Mouse (Mus musculus) heart, embryonic 13.5 days (tissue): ENCODE results near the gene Sgms1. TPM values are rescaled to one million over a fixed set of nuclear protein-coding genes. Genes with fewer than 3 reads are reported as not detected.
A peak's percentile ranks its signal among the peaks of the same experiment; 100 is the strongest.

Source experiments
- ATAC-seq: fragments of 200-750 bp; cut with Nextera tagmentation; 2 replicates; pipeline ENCODE4 v1.8.0; 2017; ENCODE audit warnings: moderate TSS enrichment; ENCODE audit not compliant: insufficient number of reproducible peaks, low FRiP score, low TSS enrichment; ENCODE audit errors: extremely low read depth
- H3K27ac ChIP-seq: fragments of 300-500 bp; sonication (generic); replicated peaks from 2 replicates; pipeline ENCODE4 v1.5.1; 2015; ENCODE audit warnings: moderate library complexity, mild to moderate bottlenecking, inconsistent platforms
- H3K27me3 ChIP-seq: fragments of 300-500 bp; sonication (generic); replicated peaks from 2 replicates; pipeline ENCODE4 v1.6.1; 2015; ENCODE audit warnings: mild to moderate bottlenecking, inconsistent platforms
- H3K36me3 ChIP-seq: fragments of 300-500 bp; sonication (generic); 2 replicates; pipeline ENCODE4 v1.6.1; 2015; ENCODE audit warnings: mild to moderate bottlenecking, inconsistent platforms
- H3K4me1 ChIP-seq: fragments of 300-500 bp; sonication (generic); 2 replicates; pipeline ENCODE4 v1.6.1; 2015; ENCODE audit warnings: inconsistent platforms
- H3K4me2 ChIP-seq: fragments of 300-500 bp; sonication (generic); 2 replicates; pipeline ENCODE4 v1.6.1; 2015; ENCODE audit warnings: inconsistent platforms, mild to moderate bottlenecking, moderate library complexity
- H3K4me3 ChIP-seq: fragments of 300-500 bp; sonication (generic); 2 replicates; pipeline ENCODE4 v1.5.1; 2015; ENCODE audit warnings: moderate library complexity, mild to moderate bottlenecking, inconsistent platforms
- H3K9ac ChIP-seq: fragments of 300-500 bp; sonication (generic); 2 replicates; pipeline ENCODE4 v1.6.1; 2015; ENCODE audit warnings: inconsistent platforms, mild to moderate bottlenecking, moderate library complexity
- H3K9me3 ChIP-seq: fragments of 300-500 bp; sonication (generic); 2 replicates; pipeline ENCODE4 v1.6.1; 2016; ENCODE audit warnings: inconsistent platforms
- WGBS: fragments of 180-500 bp; shearing (Covaris S2); methylation state at CpG from one replicate; pipeline ENCODE4 v1.1.7; 2015; ENCODE audit warnings: mixed read lengths; 5-methylcytosine and 5-hydroxymethylcytosine counted together
- polyA plus RNA-seq: library from polyadenylated mRNA; unstranded; fragments of >200 nt; fragmentation: Nextera tagmentation; extraction: Ambion mirVana; gene quantifications from 2 replicates; pipeline ENCODE4 v1.2.1, GENCODE M21; 2015

The Sgms1 gene
- polyA plus RNA-seq, 1 experiment from 2014 or later: 33.3 TPM

DNA sequence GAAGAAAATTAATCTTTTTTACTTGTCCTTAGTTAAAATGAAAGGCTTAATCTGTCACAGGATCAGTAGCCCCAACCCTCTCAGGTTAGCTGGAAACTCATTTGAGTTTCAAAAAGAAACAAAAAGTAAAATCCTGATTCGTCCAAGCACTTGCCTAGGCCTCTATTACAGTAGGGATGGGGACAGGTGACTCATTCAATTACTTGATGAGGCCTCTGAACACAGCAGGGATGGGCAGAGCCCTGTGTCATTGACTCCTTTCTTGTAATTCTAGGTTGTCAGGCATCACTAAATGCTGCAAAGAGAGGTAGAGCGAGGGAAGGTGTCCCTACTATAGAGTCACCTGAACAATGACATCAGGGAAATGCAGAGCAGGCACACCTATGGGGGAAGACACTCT, 115.4 kb downstream of the Sgms1 start:
- H3K27me3 ChIP-seq: no peaks in the 10 kb centered on the region
- H3K4me2 ChIP-seq: no peak overlapping the region
- no peaks in the 10 kb centered on the region for H3K36me3 ChIP-seq
- no peak overlapping the region for H3K9ac ChIP-seq
- 76% methylated on average over 2 of the region's 2 CpGs for WGBS
- no peak for ATAC-seq
- no peak overlapping the region for H3K4me3 ChIP-seq
- H3K4me1 ChIP-seq: peaks cover 44% of the 10 kb centered on the region
- H3K9me3 ChIP-seq: no peaks in the 10 kb centered on the region
- H3K27ac ChIP-seq: no peak overlapping the region

DNA sequence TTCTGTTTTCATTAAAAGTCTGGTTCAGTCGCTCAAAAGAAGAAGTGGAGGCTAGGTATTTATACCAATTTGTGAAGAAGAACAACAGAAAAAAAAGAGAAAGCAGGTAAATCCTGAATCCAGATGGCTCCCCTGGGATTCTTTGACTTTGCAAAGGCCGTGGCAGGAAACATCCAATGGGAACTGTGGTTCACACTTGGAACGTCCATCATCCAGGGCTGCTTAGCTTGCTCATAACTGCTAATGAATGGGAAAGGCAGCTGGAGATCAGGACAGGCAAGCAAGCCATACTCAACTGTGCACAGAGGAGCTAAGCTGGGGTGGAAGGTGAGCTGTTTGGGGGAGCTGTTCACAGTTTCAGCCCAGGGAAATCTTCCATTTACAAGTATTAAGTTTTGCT, 115.8 kb downstream of the Sgms1 start:
- H3K4me1 ChIP-seq: peaks cover 48% of the 10 kb centered on the region
- no peaks in the 10 kb centered on the region for H3K27me3 ChIP-seq
- ATAC-seq: no peak
- H3K4me3 ChIP-seq: no peak overlapping the region
- H3K9ac ChIP-seq: no peak overlapping the region
- H3K36me3 ChIP-seq: no peaks in the 10 kb centered on the region
- H3K27ac ChIP-seq: no peak overlapping the region
- WGBS: 64% methylated on average over 3 of the region's 3 CpGs
- H3K9me3 ChIP-seq: no peaks in the 10 kb centered on the region
- no peak overlapping the region for H3K4me2 ChIP-seq

DNA sequence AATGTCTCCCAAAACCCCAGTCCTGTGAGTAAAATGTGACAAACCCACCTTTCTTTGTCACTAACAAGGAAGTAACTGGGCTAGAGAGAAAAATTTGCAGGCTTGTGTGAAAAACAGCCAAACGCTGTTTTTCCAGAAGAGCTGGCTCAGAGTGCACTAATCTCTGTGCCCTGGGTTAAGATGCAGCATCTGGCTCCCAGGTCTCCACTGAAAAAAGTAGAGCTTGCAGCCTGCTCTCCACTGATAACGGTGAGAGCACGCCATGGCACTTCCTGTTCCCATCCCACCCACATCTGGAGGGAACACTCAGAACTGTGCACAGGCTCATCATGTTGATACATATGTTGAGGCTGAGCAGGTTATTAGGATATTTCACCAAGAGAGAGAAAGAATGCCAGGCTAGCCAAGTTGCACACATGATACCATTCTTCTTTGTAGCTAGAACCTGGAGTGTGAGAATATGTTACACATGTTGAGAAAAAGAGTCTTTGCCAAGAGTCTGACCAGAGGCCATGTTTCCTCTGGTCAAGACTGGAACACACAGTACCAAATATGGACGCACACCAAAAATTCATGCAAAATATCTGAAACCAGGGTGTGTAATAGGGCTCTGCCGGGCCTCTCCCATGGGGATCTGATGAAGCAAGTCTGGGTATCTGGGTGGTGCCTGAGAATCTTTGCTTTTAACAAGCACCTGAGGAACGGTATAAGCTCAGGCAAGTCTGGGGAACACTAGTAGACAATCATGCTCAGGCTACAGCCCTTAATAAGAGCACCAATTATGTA, 116.8 kb downstream of the Sgms1 start:
- no peaks in the 10 kb centered on the region for H3K36me3 ChIP-seq
- H3K4me1 ChIP-seq: peaks cover 53% of the 10 kb centered on the region
- H3K9me3 ChIP-seq: no peaks in the 10 kb centered on the region
- no peaks in the 10 kb centered on the region for H3K27me3 ChIP-seq
- peak overlapping the region; percentile 68 for H3K27ac ChIP-seq
- no peak overlapping the region for H3K4me3 ChIP-seq
- no peak for ATAC-seq
- peak overlapping the region; percentile 23 for H3K4me2 ChIP-seq
- 51% methylated on average over 6 of the region's 6 CpGs for WGBS
- H3K9ac ChIP-seq: no peak overlapping the region

DNA sequence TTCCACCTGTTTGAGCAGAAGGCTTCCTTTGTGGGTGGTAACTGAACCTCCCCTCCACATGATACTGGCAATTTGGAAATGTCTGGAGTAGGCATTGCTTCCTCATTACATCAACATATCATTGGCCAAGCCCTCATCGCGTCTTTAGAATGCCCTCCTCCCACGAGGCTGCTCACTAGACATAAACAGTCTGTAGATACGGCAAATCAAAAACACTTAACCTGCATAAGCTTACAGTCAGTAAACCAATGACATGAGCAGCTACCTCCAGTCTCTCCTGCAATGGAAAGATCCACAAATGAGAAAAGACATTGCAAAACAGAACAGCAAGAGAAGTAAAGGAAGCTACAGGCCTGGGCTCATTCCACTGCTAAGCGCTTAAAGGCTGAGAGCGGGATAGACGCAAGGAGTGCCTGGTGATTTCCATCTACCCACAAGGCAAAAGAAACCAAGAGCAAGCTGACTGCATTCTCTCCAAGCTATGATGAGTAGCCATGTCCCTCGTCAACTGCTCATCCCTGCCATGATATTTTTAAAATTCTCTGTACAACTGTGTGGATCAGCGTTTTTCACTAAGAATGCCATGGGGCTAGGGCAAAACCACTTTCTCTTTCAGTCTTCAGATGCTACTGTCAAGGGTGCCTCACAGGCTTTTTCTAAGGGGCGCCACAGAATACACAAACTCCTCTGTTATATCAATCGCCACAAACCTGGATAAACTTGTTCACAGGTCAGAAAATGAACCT, 117.9 kb downstream of the Sgms1 start:
- Histone ChIP-seq H3K9ac (no peak overlapping the region), H3K4me1 (peaks cover 56% of the 10 kb centered on the region), H3K4me2 (peak overlapping the region; percentile 23), H3K9me3 (no peaks in the 10 kb centered on the region), H3K27ac (peak overlapping the region; percentile 68), H3K27me3 (no peaks in the 10 kb centered on the region), H3K4me3 (no peak overlapping the region), H3K36me3 (no peaks in the 10 kb centered on the region)
- ATAC-seq: no peak
- WGBS: 70% methylated on average over 11 of the region's 11 CpGs

DNA sequence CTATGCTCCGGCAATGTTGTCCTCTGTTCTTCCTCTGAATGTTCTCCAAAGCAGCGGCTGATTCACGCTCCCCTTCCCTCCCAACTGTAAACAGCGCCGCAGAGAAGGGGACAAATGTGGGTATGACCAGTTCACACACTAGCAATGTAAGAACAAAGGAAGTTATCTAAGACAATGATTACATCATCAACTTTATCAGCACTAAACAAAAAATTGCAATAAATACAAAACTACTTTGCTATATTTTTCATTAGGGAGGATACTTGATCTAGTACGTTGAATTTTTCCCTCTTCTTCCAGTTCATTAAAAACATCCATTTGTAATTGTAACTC, 119.7 kb downstream of the Sgms1 start:
- peaks cover 42% of the 10 kb centered on the region for H3K4me1 ChIP-seq

DNA sequence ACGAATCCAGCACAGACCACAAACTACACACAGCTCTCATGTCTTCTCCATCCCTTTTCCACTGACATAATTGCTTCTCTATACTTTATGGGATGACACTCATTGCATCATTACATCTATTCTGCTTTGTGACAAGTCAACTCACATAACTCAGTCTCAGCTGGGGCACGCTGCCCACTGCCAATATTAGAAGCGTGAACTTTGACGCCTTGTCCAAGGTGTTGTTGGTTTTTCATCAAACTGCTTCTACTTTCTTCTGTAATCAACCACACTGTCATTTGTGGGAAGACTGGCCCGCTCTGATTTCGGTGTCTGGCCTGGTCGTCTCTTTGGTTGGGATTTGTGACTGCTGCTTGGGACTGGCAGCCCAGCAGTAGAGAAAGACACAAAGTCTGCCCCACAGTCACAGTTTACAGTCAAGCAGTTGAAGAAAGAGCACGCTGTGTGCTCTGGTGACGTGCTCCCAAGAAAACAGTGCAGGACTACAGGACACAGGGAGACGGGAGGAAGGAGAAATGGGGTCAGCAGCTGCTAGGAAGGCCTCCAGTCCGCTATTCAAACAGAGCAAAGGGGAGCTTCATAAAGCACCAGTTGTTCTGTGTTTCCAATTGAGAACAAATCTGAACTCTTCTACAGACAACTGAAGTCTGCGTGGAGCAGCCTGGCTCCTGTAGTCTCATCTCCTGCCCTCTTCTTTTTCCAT, 120.2 kb downstream of the Sgms1 start:
- peaks cover 42% of the 10 kb centered on the region for H3K4me1 ChIP-seq

More for the DNA sequence above, 119.7 kb downstream of the Sgms1 start:
- ATAC-seq: no peak
- WGBS: 71% methylated on average over 6 of the region's 6 CpGs
- Histone ChIP-seq H3K9ac (no peak overlapping the region), H3K36me3 (no peaks in the 10 kb centered on the region), H3K4me3 (no peak overlapping the region), H3K27me3 (no peaks in the 10 kb centered on the region), H3K9me3 (no peaks in the 10 kb centered on the region), H3K4me2 (no peak overlapping the region), H3K27ac (no peak overlapping the region)

DNA sequence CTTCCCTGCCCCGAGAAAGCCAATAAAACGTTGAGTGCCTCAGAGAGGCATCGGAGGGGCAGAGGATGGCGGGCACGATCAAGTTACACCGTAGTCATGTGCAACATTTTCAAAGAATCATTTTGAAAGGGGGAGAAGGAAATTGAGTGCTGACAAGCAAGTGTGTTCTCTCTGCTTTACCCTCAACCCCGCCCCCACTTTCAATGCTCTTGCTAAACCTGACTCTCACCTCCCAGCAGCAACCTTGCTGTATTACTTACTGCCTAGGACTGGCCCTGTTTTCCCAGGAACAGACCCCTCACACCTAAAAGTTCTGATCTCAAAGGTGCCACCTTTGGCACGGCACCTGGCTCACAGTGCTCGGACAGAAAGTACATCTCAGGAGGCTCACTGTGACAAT, 121.0 kb downstream of the Sgms1 start:
- H3K27me3 ChIP-seq: no peaks in the 10 kb centered on the region
- peaks cover 46% of the 10 kb centered on the region for H3K4me1 ChIP-seq
- H3K4me3 ChIP-seq: no peak overlapping the region
- 77% methylated on average over 9 of the region's 9 CpGs for WGBS
- ATAC-seq: no peak
- H3K4me2 ChIP-seq: no peak overlapping the region
- no peaks in the 10 kb centered on the region for H3K9me3 ChIP-seq
- H3K9ac ChIP-seq: no peak overlapping the region
- no peak overlapping the region for H3K27ac ChIP-seq
- no peaks in the 10 kb centered on the region for H3K36me3 ChIP-seq

More for the DNA sequence above, 120.2 kb downstream of the Sgms1 start:
- H3K27me3 ChIP-seq: no peaks in the 10 kb centered on the region
- H3K4me2 ChIP-seq: no peak overlapping the region
- no peak for ATAC-seq
- no peaks in the 10 kb centered on the region for H3K9me3 ChIP-seq
- no peak overlapping the region for H3K9ac ChIP-seq
- no peaks in the 10 kb centered on the region for H3K36me3 ChIP-seq
- 74% methylated on average over 12 of the region's 12 CpGs for WGBS
- H3K27ac ChIP-seq: no peak overlapping the region
- H3K4me3 ChIP-seq: no peak overlapping the region

DNA sequence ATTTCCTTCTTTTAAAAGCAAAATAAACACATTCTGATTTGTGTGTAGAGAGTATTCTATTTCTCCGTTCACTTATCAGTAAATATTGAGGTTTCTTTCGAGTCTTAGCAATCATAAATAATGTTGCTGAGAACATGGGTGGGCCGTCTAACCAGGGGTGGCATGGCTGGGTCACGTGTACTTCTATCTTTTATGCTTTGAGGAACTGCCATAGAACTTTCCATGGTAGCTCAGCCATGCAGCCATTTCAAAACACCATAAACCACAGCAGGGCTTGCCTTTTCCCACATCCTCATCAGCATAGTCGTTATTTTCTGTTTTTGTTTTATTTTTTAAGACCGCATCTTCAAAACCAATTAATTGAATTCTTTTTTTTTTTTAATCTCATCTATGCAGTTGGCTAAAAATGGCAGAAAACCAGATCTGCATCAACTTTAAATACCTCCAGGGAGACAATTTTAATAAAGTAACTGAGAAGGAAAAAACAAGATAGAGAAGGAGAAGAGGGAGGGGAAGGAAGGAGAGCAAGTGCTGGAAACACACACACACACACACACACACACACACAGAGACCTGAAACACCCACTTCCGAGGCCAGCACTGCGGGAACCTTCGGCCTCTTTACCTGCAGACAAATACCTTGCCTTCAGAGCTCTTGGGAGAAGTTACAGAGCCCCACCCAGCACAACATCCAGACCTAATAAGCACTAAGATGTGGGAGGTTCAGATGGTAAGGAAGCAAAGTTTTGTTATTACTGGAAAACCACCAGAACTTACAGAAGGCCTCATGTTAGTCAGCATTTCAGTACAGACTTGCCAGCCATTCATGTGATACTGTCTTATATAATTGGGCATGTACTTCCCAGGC, 122.9 kb downstream of the Sgms1 start:
- Histone ChIP-seq H3K4me2 (no peak overlapping the region), H3K36me3 (no peaks in the 10 kb centered on the region), H3K27me3 (no peaks in the 10 kb centered on the region), H3K9ac (no peak overlapping the region), H3K4me1 (peaks cover 38% of the 10 kb centered on the region), H3K27ac (no peak overlapping the region), H3K9me3 (no peaks in the 10 kb centered on the region), H3K4me3 (no peak overlapping the region)
- WGBS: 77% methylated on average over 9 of the region's 9 CpGs
- ATAC-seq: no peak

DNA sequence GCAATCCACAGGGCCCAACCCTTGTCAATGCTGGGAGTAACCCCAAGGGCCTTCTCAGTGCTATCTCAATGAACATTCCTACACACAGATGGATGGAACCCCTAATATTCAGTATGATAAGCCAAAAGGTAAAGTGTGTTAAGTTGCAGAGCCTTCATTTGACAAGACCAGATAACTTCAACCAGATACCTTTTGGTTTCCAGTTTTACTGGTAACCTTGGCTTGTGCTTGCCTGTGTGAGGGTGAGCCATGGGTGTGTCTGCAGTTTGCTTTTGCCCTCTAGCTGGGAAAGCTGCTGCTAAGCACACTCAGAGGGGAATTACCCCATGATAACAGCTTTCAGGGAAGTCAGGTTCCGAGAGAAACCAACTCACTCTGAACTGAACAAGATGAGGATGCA, 125.8 kb downstream of the Sgms1 start:
- no peaks in the 10 kb centered on the region for H3K36me3 ChIP-seq
- H3K4me3 ChIP-seq: no peak overlapping the region
- H3K27me3 ChIP-seq: no peaks in the 10 kb centered on the region
- H3K9me3 ChIP-seq: no peaks in the 10 kb centered on the region
- ATAC-seq: no peak
- no peak overlapping the region for H3K4me2 ChIP-seq
- H3K9ac ChIP-seq: no peak overlapping the region
- H3K4me1 ChIP-seq: peaks cover 32% of the 10 kb centered on the region
- WGBS: 58% methylated on average over 1 of the region's 1 CpGs
- H3K27ac ChIP-seq: no peak overlapping the region

DNA sequence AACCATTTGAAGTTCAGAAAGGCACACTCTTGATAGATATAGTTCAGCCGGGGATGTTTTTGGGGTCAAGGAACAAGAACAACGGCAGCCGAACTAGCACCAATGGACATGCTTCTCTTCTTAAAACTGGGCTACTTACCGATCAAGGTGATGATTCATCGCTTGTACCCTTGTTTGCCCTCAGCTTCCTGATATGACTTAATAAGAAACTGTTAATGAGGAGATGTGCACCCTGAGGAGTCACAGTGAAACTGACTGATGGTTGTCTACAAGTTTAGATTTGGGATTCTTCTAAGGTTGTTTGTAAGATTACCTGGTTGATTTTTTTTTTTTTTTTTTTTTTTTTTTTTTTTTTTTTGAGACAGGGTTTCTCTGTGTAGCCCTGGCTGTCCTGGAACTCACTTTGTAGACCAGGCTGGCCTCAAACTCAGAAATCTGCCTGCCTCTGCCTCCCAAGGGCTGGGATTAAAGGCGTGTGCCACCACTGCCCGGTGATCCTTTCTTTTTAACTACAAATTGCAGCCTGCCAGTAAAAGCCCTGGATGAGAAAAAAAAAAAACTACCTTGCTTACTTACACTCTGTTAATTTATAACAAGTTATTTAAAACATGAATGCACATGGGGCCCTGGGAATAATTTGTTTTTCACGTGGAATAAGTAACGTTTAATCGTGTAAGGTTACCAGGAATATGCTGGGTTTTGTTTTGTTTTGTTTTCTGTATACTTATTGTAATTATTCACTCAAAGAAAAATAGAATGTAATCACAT, 126.5 kb downstream of the Sgms1 start:
- peaks cover 32% of the 10 kb centered on the region for H3K4me1 ChIP-seq
- H3K4me3 ChIP-seq: no peak overlapping the region
- no peaks in the 10 kb centered on the region for H3K36me3 ChIP-seq
- no peak overlapping the region for H3K4me2 ChIP-seq
- no peak overlapping the region for H3K9ac ChIP-seq
- no peak for ATAC-seq
- H3K9me3 ChIP-seq: no peaks in the 10 kb centered on the region
- no peaks in the 10 kb centered on the region for H3K27me3 ChIP-seq
- no peak overlapping the region for H3K27ac ChIP-seq
- WGBS: 88% methylated on average over 10 of the region's 10 CpGs
